Mouse (Mus musculus) stomach, embryonic 16.5 days (tissue): Measurements from ENCODE around the gene Fsip1. TPM values are rescaled to one million over a fixed set of nuclear protein-coding genes. Genes with fewer than 3 reads are reported as not detected.
"Not testable (repeated sequence)": the region's sequence is repeated elsewhere in the genome, so short reads cannot be mapped to it uniquely, and the experiment has no call there.

ENCODE experiments used
- ATAC-seq: fragments of 200-750 bp; cut with Nextera tagmentation; 2 replicates; pipeline ENCODE4 v1.8.0; 2017; ENCODE audit warnings: moderate number of reproducible peaks, moderate TSS enrichment; ENCODE audit not compliant: insufficient read depth, low FRiP score
- H3K27ac ChIP-seq: fragments of 300-500 bp; sonication (generic); 2 replicates; pipeline ENCODE4 v1.5.1; 2014; ENCODE audit warnings: low read length
- H3K27me3 ChIP-seq: fragments of 300-500 bp; sonication (generic); 2 replicates; pipeline ENCODE4 v1.6.1; 2014; ENCODE audit warnings: low read length, control low read depth, mixed read lengths; ENCODE audit not compliant: control insufficient read depth, insufficient read depth
- H3K36me3 ChIP-seq: fragments of 300-500 bp; sonication (generic); 2 replicates; pipeline ENCODE4 v1.6.1; 2014; ENCODE audit warnings: low read length; ENCODE audit not compliant: control insufficient read depth, insufficient read depth
- H3K4me1 ChIP-seq: fragments of 300-500 bp; sonication (generic); 2 replicates; pipeline ENCODE4 v1.6.1; 2014; ENCODE audit warnings: low read length, control low read depth, mixed read lengths; ENCODE audit not compliant: control insufficient read depth, insufficient read depth
- H3K4me2 ChIP-seq: fragments of 300-500 bp; sonication (generic); 2 replicates; pipeline ENCODE4 v1.6.1; 2014; ENCODE audit warnings: low read depth, low read length, mixed read lengths
- H3K4me3 ChIP-seq: fragments of 300-500 bp; sonication (generic); replicated peaks from 2 replicates; pipeline ENCODE4 v1.5.1; 2014; ENCODE audit warnings: mild to moderate bottlenecking, low read length
- H3K9ac ChIP-seq: fragments of 300-500 bp; sonication (generic); 2 replicates; pipeline ENCODE4 v1.6.1; 2014; ENCODE audit warnings: low read length
- H3K9me3 ChIP-seq: fragments of 300-500 bp; sonication (generic); replicated peaks from 2 replicates; pipeline ENCODE4 v1.6.1; 2016; ENCODE audit warnings: low read length, control low read depth; ENCODE audit not compliant: control insufficient read depth
- WGBS: fragments of 180-500 bp; shearing (Covaris S2); extraction: QIAGEN DNeasy Blood & Tissue Kit; methylation state at CpG from one replicate; pipeline ENCODE4 v1.1.7; 2014; 5-methylcytosine and 5-hydroxymethylcytosine counted together
- polyA plus RNA-seq: library from polyadenylated mRNA; unstranded; fragments of >200 nt; fragmentation: Nextera tagmentation; extraction: Ambion mirVana; gene quantifications from 2 replicates; pipeline ENCODE4 v1.2.1, GENCODE M21; 2015

The Fsip1 gene
- polyA plus RNA-seq, 1 experiment from 2014 or later = 0.31 TPM

DNA sequence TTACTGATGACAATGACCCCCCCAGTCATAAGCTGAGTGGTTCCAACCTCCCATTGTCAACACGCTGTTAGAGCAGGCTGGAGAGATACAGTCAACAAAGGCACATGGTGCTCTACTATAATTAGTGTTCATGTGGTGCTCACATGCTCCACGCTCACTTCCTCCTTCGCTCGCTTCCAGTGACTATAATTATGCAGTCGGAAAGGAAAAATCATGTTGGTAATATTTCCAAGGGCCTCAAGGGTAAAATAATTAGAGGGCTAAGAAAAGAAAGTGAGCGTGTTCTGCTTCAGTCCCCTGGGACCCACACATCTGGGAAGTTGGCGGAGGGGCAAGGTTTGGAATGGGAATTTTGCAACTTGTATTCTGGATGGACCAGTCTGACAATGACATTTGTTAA is 38.7 kb upstream of the Fsip1 start:
- Histone ChIP-seq H3K27me3 (no peaks in the 10 kb centered on the region), H3K9me3 (no peaks in the 10 kb centered on the region), H3K4me1 (no peaks in the 10 kb centered on the region), H3K4me2 (no peak overlapping the region), H3K36me3 (no peaks in the 10 kb centered on the region), H3K9ac (no peak overlapping the region), H3K4me3 (no peak overlapping the region), H3K27ac (no peak overlapping the region)
- no peak for ATAC-seq
- WGBS = 78% methylated on average over 7 of the region's 7 CpGs

DNA sequence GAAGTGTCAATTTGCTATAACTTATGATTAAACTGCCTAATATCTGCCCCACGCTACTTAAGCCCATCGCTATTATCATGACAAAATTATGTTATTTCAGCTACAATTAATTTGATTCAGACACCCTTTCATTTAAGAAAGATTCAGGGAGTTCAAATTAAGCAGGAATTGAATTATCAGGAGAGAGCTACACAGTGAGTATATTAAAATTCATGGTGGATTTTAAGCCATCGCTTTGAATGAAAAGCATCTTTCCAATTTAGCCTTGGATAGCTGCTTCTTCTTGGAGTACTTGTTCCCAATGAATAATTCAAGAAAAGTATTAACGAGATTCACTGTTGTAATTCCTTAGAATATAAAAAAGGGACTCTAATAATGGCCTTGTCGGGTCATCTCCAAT is 36.8 kb upstream of the Fsip1 start:
- no peaks in the 10 kb centered on the region for H3K9me3 ChIP-seq
- no peak overlapping the region for H3K27ac ChIP-seq
- WGBS = 88% methylated on average over 5 of the region's 5 CpGs
- H3K9ac ChIP-seq = no peak overlapping the region
- H3K4me3 ChIP-seq = no peak overlapping the region
- no peak overlapping the region for H3K4me2 ChIP-seq
- no peaks in the 10 kb centered on the region for H3K27me3 ChIP-seq
- no peak for ATAC-seq
- H3K36me3 ChIP-seq = no peaks in the 10 kb centered on the region
- no peaks in the 10 kb centered on the region for H3K4me1 ChIP-seq

DNA sequence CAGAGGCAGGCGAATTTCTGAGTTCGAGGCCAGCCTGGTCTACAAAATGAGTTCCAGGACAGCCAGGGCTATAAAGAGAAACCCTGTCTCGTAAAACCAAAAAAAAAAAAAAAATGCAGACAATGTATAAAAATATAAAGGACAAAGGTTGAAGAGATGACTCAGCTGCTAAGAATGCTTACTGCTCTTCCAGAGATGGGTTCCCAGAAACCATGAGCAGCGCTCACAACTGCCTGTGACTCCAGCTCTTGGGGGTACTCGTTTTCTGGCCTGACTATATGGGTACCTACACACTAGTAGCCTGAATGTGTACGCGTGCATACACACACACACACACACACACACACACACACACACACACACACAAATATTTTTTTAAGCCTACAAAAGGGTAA is 32.3 kb upstream of the Fsip1 start:
- not testable (repeated sequence) for H3K4me3 ChIP-seq, ATAC-seq, H3K4me2 ChIP-seq, H3K4me1 ChIP-seq, H3K27ac ChIP-seq, H3K9me3 ChIP-seq, H3K27me3 ChIP-seq, H3K9ac ChIP-seq, H3K36me3 ChIP-seq
- WGBS = 81% methylated on average over 7 of the region's 7 CpGs

GRCm38 (mm10) chr2:118288326-118289065 is 31.7 kb upstream of the Fsip1 start:
- H3K36me3 ChIP-seq = no peaks in the 10 kb centered on the region
- H3K9me3 ChIP-seq = no peaks in the 10 kb centered on the region
- ATAC-seq = no peak
- H3K4me3 ChIP-seq = no peak overlapping the region
- H3K27ac ChIP-seq = no peak overlapping the region
- H3K27me3 ChIP-seq = no peaks in the 10 kb centered on the region
- H3K9ac ChIP-seq = no peak overlapping the region
- H3K4me1 ChIP-seq = no peaks in the 10 kb centered on the region
- 81% methylated on average over 9 of the region's 9 CpGs for WGBS
- H3K4me2 ChIP-seq = no peak overlapping the region

DNA sequence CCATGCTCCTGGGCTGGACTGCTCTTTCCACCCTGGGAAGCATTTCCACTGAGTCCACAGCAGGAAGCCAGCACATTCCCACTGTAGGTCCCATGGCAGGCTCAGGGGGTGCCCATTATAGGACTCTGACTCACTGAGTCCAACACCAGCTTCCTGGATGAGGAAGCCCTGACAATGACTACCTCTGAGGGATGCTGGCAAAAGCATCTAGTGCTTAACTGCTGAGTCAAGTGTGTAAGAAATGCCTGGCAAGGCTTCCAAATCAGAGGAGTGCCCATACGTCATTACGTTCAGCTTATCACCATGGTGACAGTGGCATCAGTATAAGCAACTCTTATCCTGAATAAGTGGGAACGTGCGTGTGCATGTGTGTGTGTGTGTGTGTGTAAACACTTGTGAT is 30.9 kb upstream of the Fsip1 start:
- H3K4me2 ChIP-seq = no peak overlapping the region
- H3K9ac ChIP-seq = no peak overlapping the region
- H3K27ac ChIP-seq = no peak overlapping the region
- no peaks in the 10 kb centered on the region for H3K9me3 ChIP-seq
- no peak overlapping the region for H3K4me3 ChIP-seq
- no peaks in the 10 kb centered on the region for H3K27me3 ChIP-seq
- H3K4me1 ChIP-seq = no peaks in the 10 kb centered on the region
- H3K36me3 ChIP-seq = no peaks in the 10 kb centered on the region
- WGBS = 77% methylated on average over 4 of the region's 4 CpGs
- no peak for ATAC-seq

DNA sequence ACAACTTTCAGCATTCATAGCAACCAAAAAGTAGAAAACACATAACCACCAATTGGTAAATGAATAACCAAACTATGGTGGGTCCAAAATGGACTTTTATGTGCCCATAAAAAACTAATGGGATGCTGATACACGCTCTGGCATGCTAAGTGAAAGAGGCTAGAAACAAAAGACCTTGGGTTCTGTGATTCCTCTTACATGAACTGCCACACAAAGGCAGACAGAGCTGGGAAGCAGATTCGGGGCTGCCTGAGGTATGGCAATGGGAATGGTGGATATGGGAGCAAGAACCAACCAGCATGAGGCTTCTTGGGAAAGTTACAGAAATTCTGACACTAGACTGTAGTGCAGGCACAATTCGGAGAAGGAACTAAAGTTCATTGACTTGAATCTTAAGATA is 25.7 kb upstream of the Fsip1 start:
- H3K27me3 ChIP-seq = no peaks in the 10 kb centered on the region
- no peaks in the 10 kb centered on the region for H3K36me3 ChIP-seq
- H3K4me2 ChIP-seq = no peak overlapping the region
- 78% methylated on average over 3 of the region's 3 CpGs for WGBS
- no peak overlapping the region for H3K9ac ChIP-seq
- no peak overlapping the region for H3K4me3 ChIP-seq
- H3K27ac ChIP-seq = no peak overlapping the region
- no peaks in the 10 kb centered on the region for H3K4me1 ChIP-seq
- no peaks in the 10 kb centered on the region for H3K9me3 ChIP-seq
- ATAC-seq = no peak

DNA sequence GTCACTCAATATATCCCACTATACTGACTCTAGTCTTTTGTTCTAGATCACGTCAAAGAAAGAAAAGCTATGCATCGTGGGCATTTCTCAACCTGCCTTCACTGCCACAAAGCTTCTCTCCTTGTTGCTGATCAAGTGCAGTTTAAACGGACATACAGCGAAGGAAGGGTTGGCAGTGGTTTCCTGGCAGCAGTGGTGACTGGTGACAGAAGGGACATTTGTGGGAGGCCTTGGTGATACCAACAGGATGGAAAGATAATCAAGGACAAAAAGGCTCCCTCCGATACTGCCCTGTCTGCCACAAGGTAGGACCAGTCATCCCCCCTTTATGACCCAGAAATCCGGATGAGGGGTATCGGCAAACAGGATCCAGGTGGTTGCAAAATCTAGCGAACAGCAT is 21.5 kb upstream of the Fsip1 start:
- no peak overlapping the region for H3K9ac ChIP-seq
- no peak overlapping the region for H3K27ac ChIP-seq
- H3K27me3 ChIP-seq = no peaks in the 10 kb centered on the region
- H3K36me3 ChIP-seq = no peaks in the 10 kb centered on the region
- 88% methylated on average over 8 of the region's 8 CpGs for WGBS
- H3K4me2 ChIP-seq = no peak overlapping the region
- no peaks in the 10 kb centered on the region for H3K4me1 ChIP-seq
- H3K4me3 ChIP-seq = no peak overlapping the region
- H3K9me3 ChIP-seq = no peaks in the 10 kb centered on the region
- ATAC-seq = no peak

- Histone ChIP-seq H3K27ac (no peak overlapping the region), H3K4me2 (no peak overlapping the region), H3K27me3 (no peaks in the 10 kb centered on the region), H3K4me1 (no peaks in the 10 kb centered on the region), H3K36me3 (no peaks in the 10 kb centered on the region), H3K9me3 (0 out of 2 replicates have a peak, but pooled peaks cover 2% of the 10 kb centered on the region), H3K4me3 (no peak overlapping the region), H3K9ac (no peak overlapping the region)
- no peak for ATAC-seq
- WGBS = 92% methylated on average over 10 of the region's 10 CpGs
Observed at GRCm38 (mm10) chr2:118271606-118272005, 14.8 kb upstream of the Fsip1 start.

GRCm38 (mm10) chr2:118270213-118270612 is 13.4 kb upstream of the Fsip1 start:
- no peak for ATAC-seq
- Histone ChIP-seq H3K4me1 (no peaks in the 10 kb centered on the region), H3K4me2 (no peak overlapping the region), H3K9me3 (0 out of 2 replicates have a peak, but pooled peaks cover 2% of the 10 kb centered on the region), H3K27ac (no peak overlapping the region), H3K27me3 (no peaks in the 10 kb centered on the region; the same call in 1 of the 2 replicates), H3K4me3 (no peak overlapping the region), H3K36me3 (no peaks in the 10 kb centered on the region), H3K9ac (no peak overlapping the region)
- WGBS = 75% methylated on average over 14 of the region's 14 CpGs
